Mouse (Mus musculus): ENCODE data around the gene Atg13.

DNA sequence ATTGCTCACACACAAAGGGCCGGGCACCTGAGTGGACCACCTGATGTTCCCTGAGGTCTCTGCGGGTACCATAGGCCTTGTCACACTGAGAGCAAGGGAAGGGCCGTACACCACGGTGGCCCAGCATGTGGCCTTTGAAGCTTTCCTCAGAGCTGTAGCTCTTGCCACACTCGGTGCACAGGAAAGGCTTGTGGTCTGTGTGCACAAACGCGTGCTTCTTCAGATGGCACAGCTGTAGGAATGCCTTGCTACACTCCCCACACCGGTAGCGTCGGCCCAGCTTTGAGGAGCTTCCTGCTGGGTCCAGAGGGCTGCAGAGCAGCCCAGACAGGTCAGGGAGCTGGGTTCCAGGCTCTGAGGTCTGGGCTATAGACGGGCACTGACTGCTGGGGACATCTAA, 64.6 kb downstream of the Atg13 start:
- TF ChIP-seq ZMIZ1 (IDR thresholded peaks at IDR 0.05; ENCODE audit: low read depth, low read length) (no peak), EP300 (IDR thresholded peaks at IDR 0.05; ENCODE audit: low read length) (no peak), CTCF (conservative IDR thresholded peaks at IDR 0.05 in 1 of 2, IDR thresholded peaks at IDR 0.05 in 1 of 2; ENCODE audit: low read depth in 2 of 2, low read length in 2 of 2) (no peak), MAFK (IDR thresholded peaks at IDR 0.05; ENCODE audit: insufficient replicate concordance, low read length) (no peak)
